Mouse (Mus musculus) CH12.LX (cell line): Measurements from ENCODE around the gene Ttpal.
"Not testable (repeated sequence)": the region's sequence is repeated elsewhere in the genome, so short reads cannot be mapped to it uniquely, and the experiment has no call there.

Experiments
- CTCF ChIP-seq, 2 experiments: IDR thresholded peaks in 1 of 2; conservative IDR thresholded peaks in 1 of 2; 2 replicates each; pipeline ENCODE4 v1.5.1; 2011 to 2012; ENCODE audit warnings: low read depth in 2 of 2, low read length in 2 of 2, improper control_type of control experiment in 1 of 2, inconsistent platforms in 1 of 2, mild to moderate bottlenecking in 1 of 2, moderate library complexity in 1 of 2
- JUND ChIP-seq: conservative IDR thresholded peaks from 2 replicates; pipeline ENCODE4 v1.6.1; 2011; ENCODE audit warnings: low read depth, low read length, improper control_type of control experiment
- MAFK ChIP-seq: IDR thresholded peaks from 2 replicates; pipeline ENCODE4 v1.6.1; 2011; ENCODE audit warnings: low read length, improper control_type of control experiment; ENCODE audit not compliant: insufficient replicate concordance
- MEF2A ChIP-seq: IDR thresholded peaks from 2 replicates; pipeline ENCODE4 v1.6.1; 2014; ENCODE audit warnings: low read depth, mild to moderate bottlenecking, inconsistent platforms, low read length, improper control_type of control experiment, borderline replicate concordance

- TF ChIP-seq CTCF (conservative IDR thresholded peaks at IDR 0.05 in 1 of 2, IDR thresholded peaks at IDR 0.05 in 1 of 2; ENCODE audit: low read depth in 2 of 2, low read length in 2 of 2); MEF2A; MAFK; JUND: not testable (repeated sequence)
Measured at GRCm38 (mm10) chr2:163655699-163656098, 53.6 kb downstream of the Ttpal start.
